Mouse (Mus musculus) monocyte, adult 5-6 weeks (primary cell): Measurements from ENCODE around the gene Bcor. TPM values are rescaled to one million over a fixed set of nuclear protein-coding genes. Genes with fewer than 3 reads are reported as not detected.

ENCODE experiments used
- ATAC-seq: fragments of 153-309, 156-312 bp; replicated peaks from 2 replicates; pipeline ENCODE4 v1.8.0; 2017; ENCODE audit warnings: mild to moderate bottlenecking; ENCODE audit not compliant: low TSS enrichment, insufficient number of reproducible peaks, severe bottlenecking, poor library complexity, low FRiP score
- total RNA-seq: library from RNA; stranded (forward); fragments of 200-1000, 200-491, 200-594 nt; gene quantifications from 3 replicates; pipeline ENCODE4 v1.2.3, GENCODE M21; 2017

The Bcor gene
- total RNA-seq, 1 experiment from 2014 or later = 26.0 TPM

GRCm38 (mm10) chrX:12001336-12001735 lies 158.8 kb downstream of the Bcor start:
- ATAC-seq = no peak

- no peak for ATAC-seq
Measured at GRCm38 (mm10) chrX:12000620-12001019, 159.5 kb downstream of the Bcor start.

- no peak for ATAC-seq
Measured at GRCm38 (mm10) chrX:11999951-12000350, 160.2 kb downstream of the Bcor start.

DNA sequence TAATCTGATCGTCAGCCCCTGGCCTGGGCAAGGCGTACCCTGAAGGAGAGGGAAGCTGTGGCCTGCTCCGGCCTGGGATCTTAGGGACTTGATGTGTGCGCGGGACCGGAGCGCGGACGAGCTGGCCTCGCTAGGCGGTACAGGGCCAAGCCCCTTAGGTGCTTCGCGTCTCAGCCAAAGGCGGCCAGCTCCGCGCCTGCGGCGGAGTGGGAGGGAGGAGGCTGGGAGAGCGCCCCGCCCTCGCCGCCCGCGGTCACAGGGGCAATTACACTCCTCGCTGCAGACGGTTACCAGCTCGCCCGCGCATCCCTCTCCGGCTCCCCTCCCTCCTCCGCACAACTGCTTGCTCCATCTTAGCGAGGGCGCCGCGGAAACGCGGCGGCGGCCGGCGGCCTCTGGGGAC lies 161.2 kb downstream of the Bcor start:
- peak; percentile 76 for ATAC-seq

DNA sequence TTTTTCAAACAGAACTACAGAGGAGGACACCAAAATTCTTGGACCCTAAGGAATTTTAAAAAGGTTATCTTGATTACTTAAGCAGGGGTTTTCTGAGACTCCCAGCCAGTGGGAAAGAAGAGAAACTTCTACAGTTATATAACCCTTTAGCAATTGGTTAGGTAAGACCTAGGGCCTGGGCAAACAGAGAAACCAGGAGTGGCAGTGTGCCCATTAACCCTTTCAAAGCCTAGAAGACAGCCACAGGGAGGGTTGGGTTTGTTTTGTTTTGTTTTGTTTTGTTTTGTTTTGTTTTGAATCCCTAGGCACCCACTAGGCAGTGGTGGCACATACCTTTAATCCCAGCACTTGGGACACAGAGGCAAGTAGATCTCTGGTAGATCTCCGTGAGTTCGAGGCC lies 163.3 kb downstream of the Bcor start:
- ATAC-seq = no peak

DNA sequence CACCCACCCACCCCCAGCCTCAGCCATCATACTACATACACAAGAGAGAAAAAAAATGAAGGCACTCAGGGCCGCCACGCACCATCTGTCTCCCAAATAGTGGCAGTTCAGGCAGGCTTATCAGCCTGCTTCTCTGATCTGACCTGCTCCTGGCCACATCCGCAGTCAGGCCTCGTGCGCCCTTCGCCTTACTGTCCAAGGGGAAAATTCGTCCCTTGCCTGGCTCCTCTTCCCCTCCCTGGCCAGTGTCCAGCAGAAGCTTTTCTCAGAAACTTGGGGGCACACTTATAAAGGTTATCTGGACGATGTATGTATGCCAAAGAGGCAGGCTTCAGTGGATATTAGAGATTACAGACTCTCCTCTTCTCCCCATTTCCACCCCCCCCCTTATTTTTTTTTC lies 163.7 kb downstream of the Bcor start:
- no peak for ATAC-seq

DNA sequence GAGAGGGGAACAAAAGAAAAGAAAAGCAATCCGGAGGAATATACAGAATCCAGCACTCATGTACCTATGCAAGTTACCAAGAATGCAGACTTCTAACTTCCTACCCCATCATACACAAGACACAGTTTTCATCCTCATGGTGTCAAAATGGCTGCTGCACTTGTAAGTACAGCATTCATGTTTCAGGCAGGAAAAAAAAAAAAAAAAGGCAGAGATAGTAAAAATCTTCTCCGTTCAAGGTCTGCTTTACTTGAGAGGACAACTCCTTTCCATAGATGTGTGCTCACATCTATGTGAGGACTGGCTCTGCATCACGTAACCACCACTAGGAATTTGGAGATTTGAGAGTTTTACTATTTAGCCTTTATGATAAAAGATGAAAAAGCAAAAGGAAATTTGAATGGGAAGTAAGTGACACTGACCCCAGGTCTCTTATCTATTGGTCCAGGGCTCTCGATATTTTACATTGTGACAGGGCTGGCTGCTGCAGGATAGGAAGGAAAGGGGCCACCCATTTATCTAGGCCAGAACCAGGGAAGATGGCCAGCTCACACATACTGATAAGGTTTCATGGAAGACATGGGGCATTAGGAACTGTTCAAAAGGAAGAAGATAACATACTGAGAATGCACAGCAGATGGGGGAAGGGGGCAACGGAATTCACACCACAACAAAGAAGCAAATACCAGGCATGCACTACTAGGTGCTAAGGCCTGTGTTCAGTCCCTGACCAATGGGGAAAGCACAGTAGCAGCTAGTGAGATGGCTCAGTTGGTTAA lies 166.3 kb downstream of the Bcor start:
- ATAC-seq = no peak

- no peak for ATAC-seq
Measured at GRCm38 (mm10) chrX:11989471-11989870, 170.7 kb downstream of the Bcor start.

DNA sequence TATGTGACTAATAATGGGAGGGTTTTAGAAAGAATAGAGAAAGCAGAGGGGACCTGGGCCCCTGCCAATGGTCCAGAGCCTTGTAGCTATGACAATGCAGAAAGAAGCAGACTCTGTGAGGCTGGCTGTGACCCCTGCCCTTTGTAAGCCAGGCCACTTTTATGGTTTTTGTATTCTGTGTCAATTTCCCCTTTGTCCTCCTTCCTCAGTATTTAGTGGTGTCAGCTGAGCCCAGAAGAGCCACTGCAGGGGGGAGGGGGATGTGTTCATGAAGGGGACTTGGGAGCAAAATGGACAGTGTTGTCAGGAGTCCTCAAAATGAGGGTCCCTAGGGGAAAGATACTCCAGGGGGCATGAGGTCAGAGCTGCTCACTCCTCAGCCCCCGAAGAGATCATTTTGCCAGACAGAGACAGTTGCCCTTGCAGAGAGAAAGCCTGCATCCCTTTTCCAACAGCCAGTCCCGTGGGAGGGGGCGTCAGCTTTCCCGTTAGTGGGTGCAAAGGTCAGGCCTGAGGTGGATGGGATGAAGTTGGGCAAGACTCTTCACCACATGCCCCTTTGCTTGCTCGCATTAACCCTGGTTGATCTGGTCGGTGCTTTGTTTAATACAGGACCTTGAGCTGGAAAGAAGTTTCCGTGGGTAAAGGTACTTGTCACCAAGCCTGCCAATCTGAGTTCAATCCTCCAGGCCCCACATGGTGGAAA lies 171.8 kb downstream of the Bcor start:
- ATAC-seq = no peak

GRCm38 (mm10) chrX:11987602-11988001 lies 172.6 kb downstream of the Bcor start:
- ATAC-seq = no peak
